Mouse (Mus musculus) embryonic fibroblast, embryonic 13.5 days (primary cell): Measurements from ENCODE around the gene Gm49384. TPM values are rescaled to one million over a fixed set of nuclear protein-coding genes. Genes with fewer than 3 reads are reported as not detected.
A peak's percentile ranks its signal among the peaks of the same experiment; 100 is the strongest.

Source experiments
- H3K27ac ChIP-seq: 2 replicates; pipeline ENCODE4 v1.5.1; 2012; ENCODE audit warnings: low read length, control low read depth, inconsistent platforms; ENCODE audit not compliant: insufficient read depth
- H3K4me1 ChIP-seq: 2 replicates; pipeline ENCODE4 v1.6.1; 2011; ENCODE audit warnings: low read length; ENCODE audit not compliant: control insufficient read depth, insufficient read depth
- H3K4me3 ChIP-seq: 2 replicates; pipeline ENCODE4 v1.5.1; 2011; ENCODE audit warnings: mild to moderate bottlenecking, control low read depth, low read length; ENCODE audit not compliant: insufficient read depth
- CTCF ChIP-seq: IDR thresholded peaks from 2 replicates; pipeline ENCODE4 v1.5.1; 2011; ENCODE audit warnings: mild to moderate bottlenecking, control low read depth, low read length, moderate library complexity, borderline replicate concordance; ENCODE audit not compliant: insufficient read depth
- POLR2A ChIP-seq: IDR thresholded peaks from 2 replicates; pipeline ENCODE4 v1.6.1; 2011; ENCODE audit warnings: low read depth, mild to moderate bottlenecking, control low read depth, low read length, moderate library complexity
- polyA plus RNA-seq: library from polyadenylated mRNA; stranded (reverse); fragments of >200 nt; gene quantifications from 2 replicates; pipeline ENCODE4 v1.2.4, GENCODE M21; 2011; ENCODE audit warnings: low read depth; ENCODE audit not compliant: missing spikeins, insufficient read length

The Gm49384 gene
- polyA plus RNA-seq, 1 experiment: 12.2 TPM

- Histone ChIP-seq H3K27ac (no peak overlapping the region), H3K4me1 (peaks cover 6% of the 10 kb centered on the region), H3K4me3 (no peak overlapping the region)
- TF ChIP-seq CTCF (no peak), POLR2A (no peak)
Measured at GRCm38 (mm10) chr12:69190074-69190473, 14.0 kb downstream of the Gm49384 start.

GRCm38 (mm10) chr12:69186811-69187471, 17.1 kb downstream of the Gm49384 start:
- TF ChIP-seq CTCF: no peak
- no peak for TF ChIP-seq POLR2A
- Histone ChIP-seq H3K27ac (no peak overlapping the region), H3K4me3 (peak overlapping the region; percentile 13; the same call in 1 of the 2 replicates), H3K4me1 (peaks cover 6% of the 10 kb centered on the region)

- Histone ChIP-seq H3K4me3 (peak overlapping the region; percentile 94), H3K27ac (no peak overlapping the region), H3K4me1 (peaks cover 6% of the 10 kb centered on the region)
- TF ChIP-seq CTCF (no peak), POLR2A (no peak)
Measured at GRCm38 (mm10) chr12:69185371-69185770, 18.7 kb downstream of the Gm49384 start.

- TF ChIP-seq POLR2A (no peak), CTCF (no peak)
- Histone ChIP-seq H3K27ac (peak overlapping the region; percentile 84), H3K4me1 (peaks cover 6% of the 10 kb centered on the region), H3K4me3 (peak overlapping the region; percentile 94)
Measured at GRCm38 (mm10) chr12:69184342-69185295, 19.4 kb downstream of the Gm49384 start.

GRCm38 (mm10) chr12:69183583-69184308, 20.3 kb downstream of the Gm49384 start, which contains the start of the genes Rpl36al and Mgat2:
Gene Rpl36al, minus strand, starts transcription at chr12:69184083.
Gene Mgat2, plus strand, starts transcription at chr12:69184157.
- Histone ChIP-seq H3K4me3 (peak within 1 kb of the TSS; percentile 94), H3K27ac (peak within 1 kb of the TSS; percentile 84), H3K4me1 (peaks cover 6% of the 10 kb centered on the region)
- peak; percentile 97 for TF ChIP-seq POLR2A
- TF ChIP-seq CTCF: no peak

GRCm38 (mm10) chr12:69181800-69182199, 22.3 kb downstream of the Gm49384 start:
- Histone ChIP-seq H3K27ac (no peak overlapping the region), H3K4me1 (peaks cover 3% of the 10 kb centered on the region; the same call in 1 of the 2 replicates), H3K4me3 (no peak overlapping the region)
- 0 out of 2 replicates have a peak, but pooled peaks have one; percentile 21 for TF ChIP-seq POLR2A
- no peak for TF ChIP-seq CTCF

GRCm38 (mm10) chr12:69179371-69179770, 24.7 kb downstream of the Gm49384 start:
- Histone ChIP-seq H3K27ac (no peak overlapping the region), H3K4me1 (no peaks in the 10 kb centered on the region), H3K4me3 (no peak overlapping the region)
- TF ChIP-seq POLR2A (no peak), CTCF (no peak)

- Histone ChIP-seq H3K4me3 (no peak overlapping the region), H3K27ac (no peak overlapping the region), H3K4me1 (no peaks in the 10 kb centered on the region)
- TF ChIP-seq POLR2A (no peak), CTCF (no peak)
Measured at GRCm38 (mm10) chr12:69177526-69177925, 26.5 kb downstream of the Gm49384 start.

- Histone ChIP-seq H3K27ac (no peak overlapping the region), H3K4me3 (no peak overlapping the region), H3K4me1 (no peaks in the 10 kb centered on the region)
- TF ChIP-seq CTCF (no peak), POLR2A (no peak)
Measured at GRCm38 (mm10) chr12:69175975-69176374, 28.1 kb downstream of the Gm49384 start.
